In genomic region chr16:20415804-20416203, GRCm38 (mm10) we compare ENCODE assay signal across 8 mouse cellular contexts.
"Had no signal": no experiment of that assay in that cellular context is flagged by ENCODE, and none has a peak within 500 bp of the region (broad histone marks: within the 10 kb centered on the region; RNA-seq: fewer than 3 reads in every experiment).

No protein-coding gene starts in this region.

- H3K4me3 ChIP-seq: limb, embryonic 12.5 days; liver, embryonic 13.5 days; midbrain, embryonic 13.5 days had no signal

- H3K4me1 ChIP-seq: limb, embryonic 12.5 days; midbrain, embryonic 13.5 days had no signal

- H3K27me3 ChIP-seq: limb, embryonic 12.5 days; liver, embryonic 13.5 days; midbrain, embryonic 13.5 days had no signal

- H3K9me3 ChIP-seq: limb, embryonic 12.5 days; liver, embryonic 13.5 days; midbrain, embryonic 13.5 days had no signal

- H3K4me2 ChIP-seq: limb, embryonic 12.5 days; liver, embryonic 13.5 days; midbrain, embryonic 13.5 days had no signal

- H3K9ac ChIP-seq: limb, embryonic 12.5 days; liver, embryonic 13.5 days; midbrain, embryonic 13.5 days had no signal

- DNase-seq: kidney, adult 18-20 months; kidney, postnatal 4 days; liver; liver, embryonic 13.5 days; lung, adult 18-20 months; thymus, postnatal 4 days had no signal

- H3K27ac ChIP-seq: limb, embryonic 12.5 days; liver, embryonic 13.5 days; midbrain, embryonic 13.5 days had no signal

- ATAC-seq: midbrain, embryonic 13.5 days had no signal
